Mouse (Mus musculus) left cerebral cortex, adult 2 months (tissue): Measurements from ENCODE around the gene Ptdss2. TPM values are rescaled to one million over a fixed set of nuclear protein-coding genes. Genes with fewer than 3 reads are reported as not detected.

Source experiments
- DNase-seq, 2 experiments: peaks; one replicate each; pipeline ENCODE4 v3.0.0; 2021 to 2022; ENCODE audit warnings: low spot score in 2 of 2, mixed read lengths in 1 of 2; ENCODE audit errors: extremely low spot score in 1 of 2
- H3K27ac ChIP-seq: fragments of 200-600 bp; 2 replicates; pipeline ENCODE4 v1.8.1; 2022
- H3K4me3 ChIP-seq: fragments of 200-600 bp; 2 replicates; pipeline ENCODE4 v1.8.1; 2022
- CTCF ChIP-seq: fragments of 200-600 bp; IDR thresholded peaks from 2 replicates; pipeline ENCODE4 v1.8.1; 2022; ENCODE audit warnings: antibody characterized with exemption, mild to moderate bottlenecking, moderate library complexity
- intact Hi-C: fragments of 180-260 bp; cut with DNase I; formaldehyde crosslinking; loops from one replicate; pipeline ENCODE4 v1.15.1; 2025
- long read RNA-seq, 2 experiments: library from polyadenylated mRNA; stranded (forward); transcript quantifications; one replicate each; pipeline ENCODE4 v2.0.0; 2021; ENCODE audit warnings: borderline mapping rate in 2 of 2
- total RNA-seq, 2 experiments: library from RNA; stranded (reverse); gene quantifications; 2 replicates each; pipeline ENCODE4 v1.2.3; 2021

The Ptdss2 gene
- total RNA-seq: 10 to 100 TPM; 46.9 to 51.6 TPM
- long read RNA-seq, experiment 1, transcript Ptdss2-201 (12 exons, 3,624 nt): major isoform, 30 of 48 reads
- long read RNA-seq, experiment 1, partial matches to known transcripts: 3 of 48 reads
- long read RNA-seq, experiment 1, other reads (novel, unspliced or antisense): 14 of 48 reads
- long read RNA-seq, experiment 2, transcript Ptdss2-201 (12 exons, 3,624 nt): major isoform, 28 of 44 reads
- long read RNA-seq, experiment 2, partial matches to known transcripts: 0 of 44 reads
- long read RNA-seq, experiment 2, other reads (novel, unspliced or antisense): 15 of 44 reads

- TF ChIP-seq CTCF: no peak
- no peak for DNase-seq
- Histone ChIP-seq H3K27ac (peak within 1 kb of the TSS; percentile 84), H3K4me3 (peak within 1 kb of the TSS; percentile 63)
- intact Hi-C loops: no loop called here
Observed at GRCm38 (mm10) chr7:141122245-141122644, at the start of gene Ptdss2. Ptdss2 (plus strand) TSS chr7:141122382.

- no peak for TF ChIP-seq CTCF
- Histone ChIP-seq H3K27ac (0 out of 2 replicates have a peak overlapping the region, but pooled peaks have one; percentile 32), H3K4me3 (no peak overlapping the region)
- DNase-seq: no peak
- intact Hi-C loops: loop anchor here (5.0 kb wide), 1 partner anchor 99 kb away; the partner anchor contains the start of gene Rnh1
Observed at GRCm38 (mm10) chr7:141073782-141074181, 48.4 kb upstream of the Ptdss2 start.

GRCm38 (mm10) chr7:141077841-141078240 lies 44.3 kb upstream of the Ptdss2 start, which contains the start of gene Pkp3:
Pkp3 (plus strand) TSS chr7:141078218.
- H3K4me3 ChIP-seq: no peak within 1 kb of the TSS
- intact Hi-C loops: no loop called here
- no peak for TF ChIP-seq CTCF
- DNase-seq: no peak
- H3K27ac ChIP-seq: no peak within 1 kb of the TSS

- Histone ChIP-seq H3K4me3 (no peak overlapping the region), H3K27ac (no peak overlapping the region)
- TF ChIP-seq CTCF: no peak
- no peak for DNase-seq
- intact Hi-C loops: no loop called here
Observed at GRCm38 (mm10) chr7:141078876-141079275, 43.3 kb upstream of the Ptdss2 start.

GRCm38 (mm10) chr7:141079481-141080449 lies 42.4 kb upstream of the Ptdss2 start:
- intact Hi-C loops: no loop called here
- no peak overlapping the region for H3K27ac ChIP-seq
- no peak overlapping the region for H3K4me3 ChIP-seq
- no peak for DNase-seq
- no peak for TF ChIP-seq CTCF

- TF ChIP-seq CTCF: no peak
- intact Hi-C loops: no loop called here
- Histone ChIP-seq H3K4me3 (no peak overlapping the region), H3K27ac (no peak overlapping the region)
- DNase-seq: no peak
Observed at GRCm38 (mm10) chr7:141087894-141088293, 34.3 kb upstream of the Ptdss2 start.

- intact Hi-C loops: no loop called here
- DNase-seq: no peak
- TF ChIP-seq CTCF: no peak
Observed at GRCm38 (mm10) chr7:141088473-141088872, 33.7 kb upstream of the Ptdss2 start.

GRCm38 (mm10) chr7:141090228-141090627 lies 32.0 kb upstream of the Ptdss2 start:
- Histone ChIP-seq H3K4me3 (no peak overlapping the region), H3K27ac (no peak overlapping the region)
- intact Hi-C loops: no loop called here
- no peak for DNase-seq
- TF ChIP-seq CTCF: no peak

More at GRCm38 (mm10) chr7:141088473-141088872, 33.7 kb upstream of the Ptdss2 start:
- Histone ChIP-seq H3K27ac (no peak overlapping the region), H3K4me3 (no peak overlapping the region)

- peak; percentile 49 for TF ChIP-seq CTCF
- intact Hi-C loops: loop anchor here (1.0 kb wide), 1 partner anchor 84 kb away; no protein-coding TSS in a partner anchor
- peak; percentile 32 to 51 for DNase-seq
- Histone ChIP-seq H3K4me3 (no peak overlapping the region), H3K27ac (no peak overlapping the region)
Observed at GRCm38 (mm10) chr7:141092051-141092735, 30.0 kb upstream of the Ptdss2 start.

- intact Hi-C loops: no loop called here
- TF ChIP-seq CTCF: no peak
- Histone ChIP-seq H3K4me3 (no peak overlapping the region), H3K27ac (no peak overlapping the region)
- no peak for DNase-seq
Observed at GRCm38 (mm10) chr7:141093950-141094349, 28.2 kb upstream of the Ptdss2 start.

GRCm38 (mm10) chr7:141094487-141095205 lies 27.5 kb upstream of the Ptdss2 start:
- intact Hi-C loops: no loop called here
- no peak overlapping the region for H3K4me3 ChIP-seq

More at GRCm38 (mm10) chr7:141094487-141095205, 27.5 kb upstream of the Ptdss2 start:
- DNase-seq: no peak
- no peak overlapping the region for H3K27ac ChIP-seq
- no peak for TF ChIP-seq CTCF
